Mouse (Mus musculus) lung, postnatal 36 days (tissue): ENCODE data around the gene Rap2a.
A peak's percentile ranks its signal among the peaks of the same experiment; 100 is the strongest.

ENCODE experiments used
- DNase-seq: peaks from one replicate; pipeline ENCODE4 v3.0.0; 2022; ENCODE audit warnings: mixed read lengths

Rap2a gene

DNA sequence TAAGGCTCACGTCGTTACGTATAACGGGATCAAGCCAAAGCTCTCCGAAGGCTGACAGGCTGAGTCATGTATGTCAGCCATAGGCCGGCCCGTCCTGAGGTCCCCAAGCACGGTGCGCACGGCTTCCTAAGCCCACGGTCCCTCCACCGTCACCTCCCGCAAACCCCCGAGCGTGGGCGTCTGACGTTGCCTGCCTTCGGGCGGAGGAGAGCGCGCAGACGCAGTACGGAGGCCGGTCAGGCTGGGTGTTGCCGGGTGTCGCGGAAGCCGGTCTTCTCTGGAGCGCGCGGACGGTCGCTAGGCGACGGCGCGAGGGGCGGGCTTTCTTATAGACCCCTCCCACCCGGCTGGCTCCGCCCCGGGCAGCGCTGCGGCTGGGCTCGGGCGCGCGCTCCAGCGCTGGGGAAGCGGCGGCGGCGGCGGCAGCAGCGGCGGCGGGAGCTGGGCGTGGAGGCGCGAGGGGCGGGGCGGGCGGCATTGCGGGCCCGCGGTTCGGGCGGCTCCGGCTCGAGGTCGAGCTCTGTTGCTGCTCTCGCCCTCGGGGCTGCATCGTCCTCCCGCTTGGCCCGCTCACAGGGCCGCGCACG is at the start of gene Rap2a:
Gene Rap2a, plus strand, starts transcription at position 463 of the 587 bp plus-strand sequence.
- peak; percentile 97 for DNase-seq

DNA sequence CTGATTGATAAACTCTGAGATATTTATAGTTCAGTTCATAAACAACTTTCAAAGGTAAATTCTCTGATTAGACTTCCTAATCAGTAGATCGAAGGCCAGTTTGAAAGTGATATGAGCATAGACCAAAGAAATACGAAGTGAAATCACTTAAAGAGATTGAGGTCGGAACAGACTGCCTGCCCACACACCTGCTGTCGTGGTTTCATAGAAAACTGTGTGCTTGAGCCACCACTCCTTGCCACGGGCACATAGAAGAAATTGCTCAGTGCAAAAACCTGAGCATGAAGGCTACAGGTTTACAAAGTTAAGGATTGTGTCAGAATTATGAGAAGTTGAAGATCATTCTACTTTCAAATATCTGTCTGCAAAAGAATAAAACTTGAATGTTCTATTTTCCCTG is 49.7 kb upstream of the Rap2a start:
- no peak for DNase-seq

DNA sequence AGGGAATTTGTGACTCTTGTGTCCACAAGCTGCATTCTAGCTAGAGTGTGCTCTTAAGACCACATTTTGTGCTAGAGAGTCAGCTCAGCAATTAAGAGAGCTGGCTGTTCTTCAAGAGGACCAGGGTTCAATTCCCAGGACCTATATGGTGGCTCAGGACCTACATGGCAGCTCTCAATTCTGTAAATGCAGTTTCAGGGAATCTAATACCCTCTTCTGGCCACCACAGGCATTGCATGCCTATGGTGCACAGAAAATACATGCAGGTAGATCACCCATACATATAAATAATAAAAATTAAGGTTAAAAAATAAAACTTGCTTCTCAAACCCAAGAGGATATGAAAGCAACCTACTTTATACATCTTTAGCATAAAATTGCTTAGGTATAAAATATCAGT is 45.5 kb upstream of the Rap2a start:
- peak; percentile 33 for DNase-seq

DNA sequence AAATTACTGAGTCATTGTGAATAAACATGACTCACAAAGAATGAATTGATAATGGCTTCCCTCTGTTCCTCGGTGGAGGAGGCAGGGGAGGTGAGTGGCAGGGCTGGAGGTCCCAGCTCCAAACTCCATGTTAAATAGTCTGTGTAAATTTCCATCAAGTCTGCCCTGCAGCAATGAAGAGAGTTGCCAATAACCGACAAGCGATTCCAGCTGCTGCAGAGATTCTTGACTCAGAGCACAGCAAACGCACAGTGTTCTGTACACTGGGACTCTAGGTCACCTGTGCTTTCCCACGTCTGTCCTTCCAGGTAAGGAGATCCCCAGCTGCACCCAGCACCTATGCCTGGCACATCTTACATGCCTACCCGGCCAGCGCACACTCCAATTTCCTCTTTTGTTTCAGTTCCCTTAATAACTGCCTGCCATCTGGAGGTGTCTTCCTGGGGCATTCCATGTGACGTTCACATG is 44.3 kb upstream of the Rap2a start:
- no peak for DNase-seq

DNA sequence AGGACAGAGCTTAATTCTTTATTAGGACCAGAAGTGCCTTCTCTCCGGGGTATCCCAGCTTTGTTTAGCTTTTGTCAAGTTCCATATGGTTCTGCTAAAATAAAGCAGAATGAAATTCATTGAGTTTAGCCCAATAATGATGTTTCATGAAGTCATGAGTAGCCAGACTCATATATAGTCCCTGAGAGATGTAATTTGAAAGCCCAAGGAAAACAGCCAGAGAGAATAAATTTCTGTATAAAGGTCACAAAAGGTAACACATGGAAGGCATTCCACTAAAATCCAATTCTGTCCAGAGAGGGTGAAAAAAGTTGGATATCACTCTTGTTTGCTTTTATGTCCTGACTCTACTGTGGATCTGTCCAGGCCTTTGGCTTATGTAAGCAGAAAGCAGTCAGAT is 43.4 kb upstream of the Rap2a start:
- no peak for DNase-seq

DNA sequence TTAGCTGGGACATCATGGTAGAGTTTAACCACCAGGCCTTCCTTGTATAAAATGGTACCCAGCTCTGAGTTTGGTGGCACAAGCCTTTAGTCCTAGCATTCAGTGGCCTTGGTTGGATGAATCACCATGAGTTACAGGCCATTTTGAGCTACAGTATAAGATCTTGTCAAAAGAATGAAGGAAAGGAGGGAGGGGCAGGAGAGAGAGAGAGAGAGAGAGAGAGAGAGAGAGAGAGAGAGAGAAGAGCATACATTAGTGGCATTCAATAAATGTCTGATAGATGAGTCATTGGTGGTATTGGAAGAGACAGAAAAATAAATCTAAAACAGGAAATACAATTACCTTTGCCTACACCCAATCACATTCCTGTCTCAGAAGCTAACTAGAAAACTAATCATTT is 37.5 kb upstream of the Rap2a start:
- no peak for DNase-seq

DNA sequence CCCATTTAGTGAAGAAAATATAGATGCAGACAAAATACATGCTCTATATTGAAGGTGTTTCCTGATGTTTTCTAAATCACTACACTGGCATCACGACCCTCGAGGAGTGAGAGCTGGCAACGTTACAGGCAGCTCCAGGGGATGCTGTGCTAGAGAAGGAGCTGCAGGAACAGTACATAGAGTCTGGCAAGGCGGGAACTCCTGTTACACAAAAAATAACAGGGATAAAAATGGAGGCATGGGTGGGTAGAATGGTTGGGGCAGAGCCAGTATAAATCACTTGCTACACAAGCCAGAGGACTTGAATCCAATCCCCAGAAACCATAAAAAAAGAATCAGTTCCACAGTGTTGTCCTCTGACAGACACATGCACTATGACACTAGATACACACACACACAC is 37.0 kb upstream of the Rap2a start:
- DNase-seq, result no peak

DNA sequence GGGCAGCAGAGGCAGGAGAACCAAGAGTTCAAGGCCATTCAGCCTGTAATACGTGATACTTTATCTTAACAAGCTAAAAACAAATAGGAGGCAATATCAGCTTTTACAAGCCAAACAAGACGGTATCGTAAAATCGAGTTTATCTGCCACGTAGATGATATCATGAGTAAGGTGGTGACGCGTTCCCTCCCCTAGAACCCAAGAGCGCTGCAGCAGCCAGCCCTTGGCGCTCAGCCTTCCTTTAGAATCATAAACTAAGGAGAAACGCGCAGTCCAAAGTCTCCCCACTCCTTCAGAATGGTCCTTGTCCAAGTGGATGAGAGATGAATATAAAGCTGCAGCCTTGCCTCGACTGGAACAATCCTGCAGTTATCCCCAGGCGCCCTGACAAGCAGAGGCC is 36.4 kb upstream of the Rap2a start:
- no peak for DNase-seq

DNA sequence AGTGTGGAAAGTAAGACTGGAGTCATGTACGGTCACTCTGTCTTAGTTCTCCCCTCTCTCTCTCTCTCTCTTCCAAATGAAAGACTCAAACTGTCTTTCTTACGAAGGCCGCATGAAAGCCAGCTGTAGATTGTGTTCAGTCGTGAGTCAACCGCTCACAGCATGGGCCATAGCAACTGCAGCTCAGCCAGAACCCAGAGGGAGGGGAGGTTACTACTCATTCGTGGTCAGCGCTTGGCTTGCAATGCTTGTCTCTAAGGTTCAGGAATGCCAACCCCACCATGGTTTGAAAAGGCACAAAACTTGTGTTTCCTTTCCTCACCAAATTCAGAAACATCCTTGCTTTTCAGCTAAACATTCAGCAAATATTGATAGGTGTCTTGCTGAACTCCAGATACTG is 24.0 kb upstream of the Rap2a start:
- no peak for DNase-seq

DNA sequence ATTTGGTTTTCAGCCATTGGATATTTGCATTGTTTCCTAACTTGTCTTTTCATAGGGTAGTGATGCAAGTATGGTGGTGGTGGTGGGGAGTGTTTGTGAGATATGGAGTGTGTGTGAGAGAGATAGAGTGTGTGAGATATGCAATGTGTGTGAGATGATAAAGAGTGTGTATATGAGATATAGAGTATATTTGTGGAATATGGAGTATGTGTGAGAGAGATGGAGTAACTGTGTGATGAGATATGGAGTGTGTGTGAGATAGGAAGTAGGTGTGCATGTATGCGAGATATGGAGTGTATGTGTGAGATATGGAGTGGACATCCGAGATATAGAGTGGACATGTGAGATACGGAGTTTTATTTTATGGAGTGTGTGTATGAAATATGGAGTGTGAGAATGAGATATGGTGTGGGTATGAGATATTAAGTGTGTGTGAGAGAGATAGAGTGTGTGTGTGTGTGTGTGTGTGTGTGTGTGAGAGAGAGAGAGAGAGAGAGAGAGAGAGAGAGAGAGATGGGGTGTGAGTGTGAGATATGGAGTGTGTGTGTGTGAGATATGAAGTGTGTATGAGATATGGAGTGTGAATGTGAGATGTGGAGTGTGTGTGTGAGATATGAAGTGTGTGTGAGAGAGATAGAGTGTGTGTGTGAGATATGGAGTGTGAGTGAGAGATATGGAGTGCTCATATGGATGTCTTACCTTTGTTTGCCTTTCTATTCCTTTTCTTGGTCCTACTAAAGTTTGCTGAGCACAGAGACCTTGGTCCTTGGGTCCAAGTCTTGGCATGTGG is 14.1 kb upstream of the Rap2a start:
- no peak for DNase-seq

DNA sequence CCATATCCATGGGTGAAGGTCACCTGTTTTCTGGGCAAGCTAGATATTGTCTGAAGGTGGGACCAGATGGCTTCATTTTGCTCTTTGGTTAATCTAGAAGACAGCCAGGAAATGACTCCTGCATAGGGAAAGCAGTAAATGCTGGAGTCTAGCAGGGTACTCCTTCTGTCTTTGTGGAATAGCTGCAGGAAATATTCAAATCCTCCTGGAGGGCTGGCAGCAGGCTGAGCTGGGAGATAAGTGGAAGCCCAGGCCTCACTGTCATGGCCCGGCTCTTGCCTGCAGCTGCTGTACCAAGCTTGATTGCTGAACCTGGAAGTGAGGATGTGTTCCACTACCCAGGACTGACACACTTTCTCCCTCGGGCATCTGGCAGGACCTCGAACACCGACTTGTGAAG is 11.4 kb upstream of the Rap2a start:
- no peak for DNase-seq

DNA sequence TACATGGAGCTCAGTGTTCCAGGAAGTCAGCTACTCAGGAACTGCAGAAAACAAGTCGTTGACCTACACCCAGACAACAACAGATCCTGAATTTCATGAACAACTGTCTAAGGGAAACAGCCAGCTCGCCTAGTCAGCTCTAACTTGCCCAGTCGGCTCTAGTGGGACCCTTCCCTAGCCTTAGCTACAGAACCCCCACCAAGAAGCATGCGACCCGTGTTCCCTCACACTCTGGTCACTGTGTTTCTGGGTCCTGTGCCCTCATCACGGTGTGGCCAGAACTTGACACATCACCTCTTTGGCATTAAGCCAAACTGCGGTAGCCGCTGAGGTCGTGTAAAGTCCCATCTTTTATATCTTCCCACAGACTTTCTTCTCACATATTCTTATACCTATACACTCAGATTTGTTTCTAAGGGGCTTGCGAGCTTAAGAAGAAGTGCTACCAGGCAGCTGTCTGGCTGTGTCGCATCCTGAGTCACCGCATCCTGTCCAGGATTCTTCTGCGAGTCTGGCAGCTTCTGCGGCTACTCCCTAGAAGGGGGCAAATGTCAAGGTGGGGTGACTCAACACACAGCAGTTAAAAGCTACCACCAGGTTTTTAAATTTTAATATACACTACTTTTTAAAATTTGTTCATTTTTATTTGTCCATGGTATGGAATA is 9.0 kb upstream of the Rap2a start:
- no peak for DNase-seq

DNA sequence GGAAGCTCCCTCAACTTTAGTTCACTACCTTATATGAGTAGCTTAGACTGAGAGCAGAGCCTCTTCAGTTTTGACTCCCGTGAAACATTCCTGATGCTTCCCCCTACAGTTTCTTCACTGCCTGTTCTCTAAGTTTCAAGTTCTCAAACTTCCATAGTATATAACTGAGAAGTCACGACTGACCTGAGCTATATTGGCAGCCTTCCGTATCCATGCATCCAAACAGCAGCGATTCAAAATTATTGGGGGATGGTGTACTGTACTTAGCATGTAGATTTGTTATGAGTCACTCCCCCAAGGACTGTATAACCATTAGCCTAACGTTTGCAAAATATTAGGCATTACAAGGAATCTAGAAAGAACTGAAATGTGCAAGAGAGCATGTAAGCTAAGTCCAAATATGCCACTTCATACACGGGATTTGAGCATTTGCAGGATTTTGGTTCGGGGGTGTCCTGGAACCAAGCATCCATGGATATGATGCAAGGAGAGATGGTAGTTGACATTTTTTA is 2.0 kb upstream of the Rap2a start:
- DNase-seq, result no peak

DNA sequence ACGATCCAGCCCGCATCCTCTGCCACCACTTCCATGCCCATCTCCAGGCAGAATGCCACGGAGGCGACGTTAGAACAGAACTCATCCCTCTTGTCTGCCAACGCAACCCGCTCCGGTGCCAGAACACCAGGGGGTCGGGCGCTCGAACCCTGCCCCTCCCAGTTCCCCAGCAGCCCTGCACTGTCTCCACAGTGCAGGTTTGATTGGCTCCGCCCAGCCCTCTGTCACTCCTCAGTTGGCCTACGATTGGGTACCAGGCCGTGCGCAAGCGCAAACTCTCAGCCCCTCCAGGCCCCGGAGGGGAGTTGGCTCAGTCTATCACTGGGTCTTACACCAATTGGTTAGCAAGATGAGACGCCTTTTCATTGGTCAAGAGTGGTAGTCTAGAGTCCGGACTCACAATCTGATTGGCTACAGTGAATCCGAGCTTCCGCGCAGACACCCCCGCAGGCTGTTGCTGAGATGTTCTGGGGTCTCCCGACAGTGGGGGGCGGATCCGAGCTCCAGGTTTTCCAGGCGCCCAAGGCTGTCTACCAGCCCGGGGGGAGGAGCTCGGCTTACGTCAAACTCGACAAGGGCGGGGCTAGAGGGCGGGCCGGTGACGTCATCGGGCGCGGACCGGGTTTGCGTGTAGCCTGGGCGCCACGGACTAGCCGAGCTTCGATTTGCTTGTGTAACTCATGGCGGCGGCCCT is 809 bp upstream of the Rap2a start:
- DNase-seq, result peak; percentile 99

DNA sequence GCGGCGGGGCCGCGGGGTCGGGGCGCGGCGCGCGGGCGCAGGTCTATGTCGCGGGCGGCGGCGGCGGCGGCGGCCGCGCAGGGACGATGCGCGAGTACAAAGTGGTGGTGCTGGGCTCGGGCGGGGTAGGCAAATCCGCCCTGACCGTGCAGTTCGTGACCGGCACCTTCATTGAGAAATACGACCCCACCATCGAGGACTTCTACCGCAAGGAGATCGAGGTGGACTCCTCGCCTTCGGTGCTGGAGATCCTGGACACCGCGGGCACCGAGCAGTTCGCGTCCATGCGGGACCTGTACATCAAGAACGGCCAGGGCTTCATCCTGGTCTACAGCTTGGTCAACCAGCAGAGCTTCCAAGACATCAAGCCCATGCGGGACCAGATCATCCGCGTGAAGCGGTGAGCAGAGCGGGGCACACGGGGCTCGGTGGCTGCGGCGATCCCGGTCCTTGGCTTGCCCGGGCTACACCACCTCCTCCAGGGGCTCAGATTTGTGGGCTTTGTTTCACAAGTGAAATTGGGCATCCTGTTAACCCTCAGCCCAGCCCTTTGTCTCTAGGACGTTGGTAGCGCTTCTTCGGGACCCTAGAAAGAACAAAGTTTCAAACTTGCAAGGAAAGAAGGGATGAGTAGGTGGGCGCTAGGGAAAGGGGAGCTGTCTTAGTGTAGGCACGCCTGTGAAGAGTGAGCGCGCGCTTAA is 547 bp downstream of the Rap2a start:
- peak; percentile 40 for DNase-seq

DNA sequence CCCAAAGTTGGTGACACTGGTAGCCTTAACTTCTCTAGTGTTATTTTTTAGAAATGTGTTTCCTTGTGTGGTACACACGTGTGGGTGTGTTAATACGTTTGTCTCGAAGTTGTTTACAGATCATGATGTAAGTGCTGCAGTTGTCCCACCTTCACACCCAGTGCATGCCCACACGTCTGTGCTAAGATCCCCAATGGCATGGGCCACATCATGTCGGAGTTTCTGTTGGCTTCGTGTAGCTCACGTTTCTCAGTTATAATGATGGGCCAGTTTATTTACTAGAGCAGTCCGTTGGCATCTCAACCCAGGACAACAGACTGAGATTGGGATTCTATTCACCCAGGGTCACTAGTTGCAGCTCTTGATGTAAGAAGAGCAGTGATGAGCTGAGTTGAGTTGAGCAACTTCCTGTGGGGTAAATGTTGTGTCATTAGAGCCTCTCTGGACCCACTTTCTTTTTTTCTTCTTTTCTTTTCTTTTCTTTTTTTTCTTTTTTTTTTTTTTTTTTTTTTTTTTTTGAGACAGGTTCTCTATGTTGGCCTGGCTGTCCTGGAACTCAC is 2.2 kb downstream of the Rap2a start:
- peak; percentile 36 for DNase-seq

DNA sequence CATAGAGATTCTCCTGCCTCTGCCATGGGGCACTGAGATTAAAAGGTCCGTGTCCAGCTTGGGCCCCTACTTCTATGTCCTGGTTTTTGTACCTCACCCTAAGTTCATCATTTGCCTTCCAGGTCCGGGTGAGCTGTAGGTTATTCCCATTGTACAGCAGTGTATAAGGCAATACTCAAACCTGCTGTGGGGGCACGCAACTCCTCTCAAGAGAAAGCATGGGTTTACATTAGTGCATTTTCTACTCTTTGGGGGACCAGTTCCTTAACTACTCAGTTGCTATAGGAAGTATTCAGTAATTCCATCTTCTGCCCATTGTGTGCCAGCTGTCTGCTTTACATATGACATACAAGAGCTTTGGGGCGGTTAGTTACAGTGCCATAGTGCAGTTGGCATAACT is 2.7 kb downstream of the Rap2a start:
- no peak for DNase-seq

DNA sequence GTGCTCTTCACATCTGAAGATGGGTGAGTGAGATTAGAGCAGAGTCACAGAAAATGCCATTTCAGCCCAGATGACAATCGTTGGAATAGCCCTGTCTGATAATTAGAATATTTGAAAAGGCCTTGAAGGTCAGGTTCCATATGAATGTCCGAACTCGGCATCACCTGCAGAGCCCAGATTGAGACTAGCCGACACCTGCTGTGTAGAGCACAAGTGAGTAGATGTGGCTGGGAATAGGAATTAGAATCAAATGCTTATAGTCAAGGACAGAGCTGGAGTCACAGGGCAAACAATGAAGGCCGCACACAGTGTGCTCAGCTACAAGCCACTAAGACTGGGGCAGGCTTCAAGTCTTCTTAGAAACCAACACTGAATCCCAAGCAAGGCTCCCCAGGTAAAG is 6.3 kb downstream of the Rap2a start:
- no peak for DNase-seq

DNA sequence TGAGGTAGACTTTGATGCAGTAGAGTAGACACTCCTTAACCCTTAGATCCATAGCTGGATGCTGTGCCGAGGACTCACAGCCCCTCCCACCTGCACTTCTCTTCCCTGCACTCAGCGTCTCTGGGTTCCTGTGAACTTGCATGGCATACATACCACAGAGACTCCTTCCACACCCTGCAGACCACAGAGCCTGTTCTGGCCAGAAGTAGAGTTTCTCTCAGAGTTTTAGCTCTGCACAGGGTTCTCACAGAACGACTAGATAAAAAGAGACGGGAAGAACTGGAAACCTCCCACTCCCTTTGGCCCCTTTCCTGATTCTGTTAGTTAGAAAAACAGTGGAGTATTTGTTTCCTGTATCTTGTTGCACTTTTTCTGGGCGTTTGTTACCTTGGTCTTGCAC is 18.0 kb downstream of the Rap2a start:
- no peak for DNase-seq

DNA sequence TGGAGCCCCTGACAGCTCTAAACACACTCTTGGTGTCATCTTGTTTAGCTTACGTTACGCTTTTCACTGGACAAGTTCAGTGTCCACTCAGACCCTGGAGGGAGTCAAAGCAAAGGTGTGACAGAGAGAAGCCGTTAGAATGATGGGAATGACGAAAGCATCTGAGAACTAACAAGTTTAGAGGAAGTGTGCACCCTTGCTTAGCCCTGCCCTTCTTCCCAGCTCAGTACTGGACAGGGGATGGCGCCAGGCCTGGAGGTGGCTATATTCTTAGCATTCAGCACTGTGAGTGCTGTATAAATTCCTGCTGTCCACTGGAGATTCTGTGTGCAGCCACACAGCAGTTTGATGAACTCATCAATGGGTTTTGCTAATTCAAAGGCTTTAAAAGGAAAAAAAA is 18.6 kb downstream of the Rap2a start:
- no peak for DNase-seq

DNA sequence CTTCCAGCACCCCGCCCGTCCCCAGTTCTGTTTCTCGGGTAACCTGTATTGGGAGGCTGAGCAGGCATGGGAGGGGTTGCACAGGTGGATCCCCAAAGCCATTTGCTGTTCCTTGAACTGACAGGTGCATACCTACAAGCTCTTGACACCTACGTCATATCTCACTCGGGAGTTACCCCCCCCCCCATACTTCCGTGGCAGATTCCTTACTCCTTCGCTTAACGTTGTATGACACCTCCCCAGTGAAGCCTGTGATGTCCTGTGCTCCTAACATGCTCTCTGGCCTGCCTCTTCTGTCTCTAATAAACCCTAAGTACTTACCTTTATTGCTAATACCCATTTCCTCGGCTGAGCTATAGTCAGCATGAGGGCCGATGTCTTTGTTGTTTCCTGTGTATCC is 20.9 kb downstream of the Rap2a start:
- DNase-seq, result no peak

DNA sequence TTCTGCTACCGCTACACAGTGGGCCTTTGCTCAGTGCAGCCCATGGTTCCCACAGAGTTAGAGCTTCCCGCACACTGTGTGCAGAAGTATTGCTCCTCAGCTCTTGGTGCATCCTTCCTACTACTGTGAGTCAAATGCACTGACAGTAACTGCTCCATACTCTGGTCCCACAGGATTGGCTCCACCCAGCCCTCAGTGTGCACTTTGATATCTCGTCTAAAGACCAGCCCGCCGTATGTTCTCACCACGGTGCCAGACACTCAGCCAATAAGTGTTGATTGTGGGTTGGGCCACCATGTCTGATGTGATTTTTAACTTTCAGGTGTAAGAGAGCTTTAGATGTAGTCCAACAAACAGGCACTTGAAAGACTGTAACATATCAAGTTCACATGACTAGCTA is 21.4 kb downstream of the Rap2a start:
- DNase-seq, result no peak
